Mouse (Mus musculus) embryonic facial prominence, embryonic 14.5 days (tissue): ENCODE measurements around the gene Lrch1. TPM values are rescaled to one million over a fixed set of nuclear protein-coding genes. Genes with fewer than 3 reads are reported as not detected.

Source experiments
- ATAC-seq: fragments of 200-750 bp; cut with Nextera tagmentation; 2 replicates; pipeline ENCODE4 v1.8.0; 2017; ENCODE audit warnings: low read depth, moderate number of reproducible peaks, moderate TSS enrichment
- DNase-seq: peaks from one replicate; pipeline ENCODE4 v3.0.0-alpha.2; 2015; ENCODE audit warnings: low spot score
- H3K27ac ChIP-seq: fragments of 300-500 bp; sonication (generic); replicated peaks from 2 replicates; pipeline ENCODE4 v1.5.1; 2014; ENCODE audit warnings: low read depth, mild to moderate bottlenecking, low read length, moderate library complexity
- H3K27me3 ChIP-seq: fragments of 300-500 bp; sonication (generic); replicated peaks from 2 replicates; pipeline ENCODE4 v1.6.1; 2014; ENCODE audit warnings: low read length; ENCODE audit not compliant: control insufficient read depth, insufficient read depth
- H3K36me3 ChIP-seq: fragments of 300-500 bp; sonication (generic); 2 replicates; pipeline ENCODE4 v1.6.1; 2014; ENCODE audit warnings: low read length, mixed read lengths; ENCODE audit not compliant: control insufficient read depth, insufficient read depth
- H3K4me1 ChIP-seq: fragments of 300-500 bp; sonication (generic); 2 replicates; pipeline ENCODE4 v1.6.1; 2014; ENCODE audit warnings: antibody characterized with exemption, low read length; ENCODE audit not compliant: control insufficient read depth, insufficient read depth
- H3K4me2 ChIP-seq: fragments of 300-500 bp; sonication (generic); 2 replicates; pipeline ENCODE4 v1.6.1; 2014; ENCODE audit warnings: low read depth, mild to moderate bottlenecking, low read length, moderate library complexity, mixed read lengths
- H3K4me3 ChIP-seq: fragments of 300-500 bp; sonication (generic); 2 replicates; pipeline ENCODE4 v1.5.1; 2014; ENCODE audit warnings: low read depth, mild to moderate bottlenecking, low read length
- H3K9ac ChIP-seq: fragments of 300-500 bp; sonication (generic); 2 replicates; pipeline ENCODE4 v1.6.1; 2014; ENCODE audit warnings: low read depth, mild to moderate bottlenecking, low read length, moderate library complexity, mixed read lengths
- H3K9me3 ChIP-seq: fragments of 300-500 bp; sonication (generic); 2 replicates; pipeline ENCODE4 v1.6.1; 2016; ENCODE audit warnings: low read length; ENCODE audit not compliant: control insufficient read depth
- WGBS: fragments of 180-500 bp; shearing (Covaris S2); extraction: QIAGEN DNeasy Blood & Tissue Kit; methylation state at CpG from one replicate; pipeline ENCODE4 v1.1.7; 2014; 5-methylcytosine and 5-hydroxymethylcytosine counted together
- polyA plus RNA-seq: library from polyadenylated mRNA; unstranded; fragments of >200 nt; fragmentation: Nextera tagmentation; extraction: Ambion mirVana; gene quantifications from 2 replicates; pipeline ENCODE4 v1.2.1, GENCODE M21; 2014

The Lrch1 gene
- polyA plus RNA-seq, 1 experiment from 2014 or later: 15.6 TPM

- H3K4me2 ChIP-seq: peak overlapping the region; percentile 19
- H3K36me3 ChIP-seq: no peaks in the 10 kb centered on the region
- peaks cover 46% of the 10 kb centered on the region for H3K4me1 ChIP-seq
- no peaks in the 10 kb centered on the region for H3K27me3 ChIP-seq
- peak; percentile 91 for DNase-seq
- H3K4me3 ChIP-seq: no peak overlapping the region
- ATAC-seq: no peak
- no peaks in the 10 kb centered on the region for H3K9me3 ChIP-seq
- no peak overlapping the region; the same call in 1 of the 2 replicates for H3K9ac ChIP-seq
- 29% methylated on average over 20 of the region's 20 CpGs for WGBS
- peak overlapping the region; percentile 60 for H3K27ac ChIP-seq
Measured at GRCm38 (mm10) chr14:74913381-74914230, 34.1 kb downstream of the Lrch1 start.

GRCm38 (mm10) chr14:74910363-74910762 lies 37.3 kb downstream of the Lrch1 start:
- DNase-seq (no peak), ATAC-seq (peak; percentile 10; the same call in 1 of the 2 replicates)
- H3K27me3 ChIP-seq: no peaks in the 10 kb centered on the region
- H3K4me1 ChIP-seq: peaks cover 38% of the 10 kb centered on the region
- no peak overlapping the region for H3K4me3 ChIP-seq
- no peak overlapping the region for H3K9ac ChIP-seq
- H3K9me3 ChIP-seq: no peaks in the 10 kb centered on the region
- no peaks in the 10 kb centered on the region for H3K36me3 ChIP-seq
- 32% methylated on average over 5 of the region's 5 CpGs for WGBS
- no peak overlapping the region; the same call in 1 of the 2 replicates for H3K27ac ChIP-seq
- H3K4me2 ChIP-seq: no peak overlapping the region

GRCm38 (mm10) chr14:74909021-74909420 lies 38.7 kb downstream of the Lrch1 start:
- Histone ChIP-seq H3K36me3 (no peaks in the 10 kb centered on the region), H3K4me1 (peaks cover 24% of the 10 kb centered on the region), H3K4me3 (no peak overlapping the region), H3K27ac (no peak overlapping the region), H3K9ac (no peak overlapping the region), H3K27me3 (no peaks in the 10 kb centered on the region), H3K9me3 (no peaks in the 10 kb centered on the region), H3K4me2 (no peak overlapping the region)
- 78% methylated on average over 8 of the region's 8 CpGs for WGBS
- no peak for DNase-seq
- ATAC-seq: no peak

- Histone ChIP-seq H3K4me2 (no peak overlapping the region), H3K9ac (no peak overlapping the region), H3K9me3 (no peaks in the 10 kb centered on the region), H3K4me3 (no peak overlapping the region), H3K27me3 (no peaks in the 10 kb centered on the region), H3K36me3 (no peaks in the 10 kb centered on the region), H3K27ac (no peak overlapping the region), H3K4me1 (peaks cover 20% of the 10 kb centered on the region)
- 87% methylated on average over 5 of the region's 6 CpGs for WGBS
- DNase-seq: no peak
- no peak for ATAC-seq
Measured at GRCm38 (mm10) chr14:74908250-74908649, 39.4 kb downstream of the Lrch1 start.

- ATAC-seq (no peak), DNase-seq (no peak)
- 84% methylated on average over 8 of the region's 8 CpGs for WGBS
- Histone ChIP-seq H3K27me3 (no peaks in the 10 kb centered on the region), H3K9ac (no peak overlapping the region), H3K36me3 (no peaks in the 10 kb centered on the region), H3K4me3 (no peak overlapping the region), H3K4me1 (peaks cover 18% of the 10 kb centered on the region), H3K27ac (no peak overlapping the region), H3K4me2 (no peak overlapping the region), H3K9me3 (no peaks in the 10 kb centered on the region)
Measured at GRCm38 (mm10) chr14:74907706-74908105, 40.0 kb downstream of the Lrch1 start.

- Histone ChIP-seq H3K36me3 (no peaks in the 10 kb centered on the region), H3K4me1 (peaks cover 15% of the 10 kb centered on the region), H3K27me3 (no peaks in the 10 kb centered on the region), H3K9ac (no peak overlapping the region), H3K4me3 (no peak overlapping the region), H3K4me2 (no peak overlapping the region), H3K27ac (no peak overlapping the region), H3K9me3 (no peaks in the 10 kb centered on the region)
- WGBS: 71% methylated on average over 3 of the region's 3 CpGs
- DNase-seq (no peak), ATAC-seq (no peak)
Measured at GRCm38 (mm10) chr14:74905990-74906389, 41.7 kb downstream of the Lrch1 start.

- Histone ChIP-seq H3K27ac (no peak overlapping the region), H3K36me3 (no peaks in the 10 kb centered on the region), H3K9ac (no peak overlapping the region), H3K9me3 (no peaks in the 10 kb centered on the region), H3K4me1 (peaks cover 24% of the 10 kb centered on the region), H3K27me3 (no peaks in the 10 kb centered on the region), H3K4me2 (no peak overlapping the region), H3K4me3 (no peak overlapping the region)
- no peak for DNase-seq
- 87% methylated on average over 5 of the region's 5 CpGs for WGBS
- ATAC-seq: no peak
Measured at GRCm38 (mm10) chr14:74904442-74904841, 43.2 kb downstream of the Lrch1 start.

GRCm38 (mm10) chr14:74903047-74903446 lies 44.6 kb downstream of the Lrch1 start:
- Histone ChIP-seq H3K4me3 (no peak overlapping the region), H3K4me1 (peaks cover 27% of the 10 kb centered on the region), H3K27ac (no peak overlapping the region), H3K27me3 (no peaks in the 10 kb centered on the region), H3K9ac (no peak overlapping the region), H3K36me3 (no peaks in the 10 kb centered on the region), H3K4me2 (no peak overlapping the region), H3K9me3 (no peaks in the 10 kb centered on the region)
- DNase-seq: no peak
- no peak; the same call in 1 of the 2 replicates for ATAC-seq
- WGBS: 69% methylated on average over 4 of the region's 4 CpGs
